Mouse (Mus musculus): Measurements from ENCODE around the gene Tmem91. TPM values are rescaled to one million over a fixed set of nuclear protein-coding genes. Genes with fewer than 3 reads are reported as not detected.

Tmem91 gene
- total and polyA plus RNA-seq, 3 experiments = 0.55 to 1.3 TPM; not detected in 1

DNA sequence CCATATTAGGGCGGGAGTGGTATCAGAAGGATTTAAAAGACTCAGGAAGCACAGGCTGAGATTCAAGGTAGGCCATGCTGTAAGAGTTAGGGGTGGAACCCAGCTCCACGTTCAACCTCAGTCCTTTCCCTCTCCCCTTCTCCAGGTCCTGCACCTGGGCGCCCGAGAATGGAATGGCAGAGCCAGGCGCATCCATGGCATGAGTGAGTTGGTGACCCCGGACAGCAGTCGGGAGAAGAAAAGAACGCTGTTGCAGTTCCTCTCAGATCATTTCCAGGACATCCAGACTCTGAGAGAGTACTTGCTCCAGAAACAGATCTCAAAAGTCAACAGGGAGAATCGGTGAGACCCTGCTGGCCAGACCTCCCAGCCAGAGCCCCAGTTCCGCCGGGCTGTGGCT, 54.2 kb downstream of the Tmem91 start:
- Histone ChIP-seq H3K79me2 (replicated peaks; ENCODE audit: control insufficient read depth, extremely low read depth, insufficient read depth, poor library complexity, severe bottlenecking) (no peaks in the 10 kb centered on the region), H3K27me3 (replicated peaks) (peaks cover 7% of the 10 kb centered on the region), H3K4me1 (ENCODE audit: control insufficient read depth in 1 of 2, insufficient read depth in 2 of 2) (peaks cover 4 to 13% of the 10 kb centered on the region in 2 experiments), H3K27ac (ENCODE audit: insufficient read depth, low read depth) (no peak overlapping the region), H3K9ac (ENCODE audit: insufficient read depth, low read depth) (no peak overlapping the region), H3K4me2 (ENCODE audit: insufficient read depth, low read depth, poor library complexity, severe bottlenecking) (no peak overlapping the region), H3K9me3 (replicated peaks; ENCODE audit: low read length) (no peaks in the 10 kb centered on the region), H3K4me3 (replicated peaks in 1 of 3; ENCODE audit: low read depth in 2 of 3, low read length in 2 of 3, poor library complexity in 1 of 3) (no peak overlapping the region), H3K36me3 (replicated peaks in 1 of 2; ENCODE audit: control insufficient read depth in 1 of 2, insufficient read depth in 1 of 2, low read length in 1 of 2) (peaks cover 24 to 54% of the 10 kb centered on the region in 2 experiments)
- in situ Hi-C loops (cut with MboI; ENCODE audit: low pct_ligation_motif_present, low pct_unique_long_range_greater_than_20kb, low sequenced_read_pairs) (no loop called here), dilution Hi-C loops (cut with MboI; ENCODE audit: extremely low pct_ligation_motif_present, extremely low pct_unique_long_range_greater_than_20kb, low sequenced_read_pairs) (no loop called here)
- no peak for DNase-seq (ENCODE audit: extremely low read depth)
- TF ChIP-seq ELF1 (IDR thresholded peaks at IDR 0.05; ENCODE audit: low read depth, low read length) = no peak
- no peak for TF ChIP-seq CHD2 (IDR thresholded peaks at IDR 0.05; ENCODE audit: low read length)
- no peak for TF ChIP-seq TCF12 (IDR thresholded peaks at IDR 0.05; ENCODE audit: low read depth, low read length)
- no peak for TF ChIP-seq MXI1 (IDR thresholded peaks at IDR 0.05; ENCODE audit: low read depth, low read length)
- TF ChIP-seq NRF1 (IDR thresholded peaks at IDR 0.05; ENCODE audit: low read depth, low read length) = no peak

DNA sequence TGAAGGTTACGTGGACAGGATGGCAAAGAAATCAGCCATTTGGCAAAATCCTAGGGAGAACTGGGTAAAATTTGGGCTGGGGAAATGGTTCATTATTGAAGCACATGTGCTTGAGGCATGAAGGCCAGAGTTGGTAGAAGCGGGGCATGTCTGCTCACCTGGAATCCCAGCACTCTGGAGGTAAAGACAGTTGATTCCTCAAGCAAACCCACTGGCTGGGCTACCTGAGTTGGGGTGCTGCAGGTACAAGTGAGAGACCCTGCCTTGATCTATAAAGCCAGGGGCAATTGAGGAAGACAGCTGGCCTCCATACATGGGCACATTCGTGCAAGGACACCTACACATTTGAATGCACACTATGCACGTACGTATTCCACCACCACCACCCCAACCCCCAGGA, 54.9 kb downstream of the Tmem91 start:
- Histone ChIP-seq H3K4me1 (ENCODE audit: control insufficient read depth in 1 of 2, insufficient read depth in 2 of 2) (peaks cover 4 to 13% of the 10 kb centered on the region in 2 experiments), H3K79me2 (replicated peaks; ENCODE audit: control insufficient read depth, extremely low read depth, insufficient read depth, poor library complexity, severe bottlenecking) (no peaks in the 10 kb centered on the region), H3K9me3 (replicated peaks; ENCODE audit: low read length) (no peaks in the 10 kb centered on the region), H3K9ac (ENCODE audit: insufficient read depth, low read depth) (peak overlapping the region; percentile 47), H3K4me3 (replicated peaks in 1 of 3; ENCODE audit: low read depth in 2 of 3, low read length in 2 of 3, poor library complexity in 1 of 3) (peak overlapping the region in 2 of 3 experiments; percentile 71 to 83), H3K27me3 (replicated peaks) (peaks cover 7% of the 10 kb centered on the region), H3K27ac (ENCODE audit: insufficient read depth, low read depth) (no peak overlapping the region), H3K36me3 (replicated peaks in 1 of 2; ENCODE audit: control insufficient read depth in 1 of 2, insufficient read depth in 1 of 2, low read length in 1 of 2) (peaks cover 22 to 48% of the 10 kb centered on the region in 2 experiments), H3K4me2 (ENCODE audit: insufficient read depth, low read depth, poor library complexity, severe bottlenecking) (peak overlapping the region; percentile 65)
- dilution Hi-C loops (cut with MboI; ENCODE audit: extremely low pct_ligation_motif_present, extremely low pct_unique_long_range_greater_than_20kb, low sequenced_read_pairs) = no loop called here
- no peak for TF ChIP-seq JUND (conservative IDR thresholded peaks at IDR 0.05; ENCODE audit: low read depth, low read length)
- no peak for TF ChIP-seq MAFK (IDR thresholded peaks at IDR 0.05; ENCODE audit: insufficient replicate concordance, low read length)
- no peak for TF ChIP-seq JUN (IDR thresholded peaks at IDR 0.05; ENCODE audit: insufficient read depth, low read depth, low read length)
- TF ChIP-seq EP300 (IDR thresholded peaks at IDR 0.05; ENCODE audit: low read length) = no peak
- TF ChIP-seq CTCF (conservative IDR thresholded peaks at IDR 0.05 in 1 of 2, IDR thresholded peaks at IDR 0.05 in 1 of 2; ENCODE audit: low read depth in 2 of 2, low read length in 2 of 2) = no peak
- TF ChIP-seq MAZ (IDR thresholded peaks at IDR 0.05; ENCODE audit: low read depth, low read length) = no peak
- TF ChIP-seq POLR2AphosphoS2 (IDR thresholded peaks at IDR 0.05; ENCODE audit: low read depth, low read length) = no peak
- TF ChIP-seq MEF2A (IDR thresholded peaks at IDR 0.05; ENCODE audit: borderline replicate concordance, low read depth, low read length) = no peak
- no peak for TF ChIP-seq NELFE (IDR thresholded peaks at IDR 0.05; ENCODE audit: low read depth, low read length)
- no peak for TF ChIP-seq RAD21 (IDR thresholded peaks at IDR 0.05; ENCODE audit: low read depth, low read length)
- TF ChIP-seq TBP (conservative IDR thresholded peaks at IDR 0.05; ENCODE audit: low read depth, low read length) = no peak
- TF ChIP-seq ELF1 (IDR thresholded peaks at IDR 0.05; ENCODE audit: low read depth, low read length) = no peak
- in situ Hi-C loops (cut with MboI; ENCODE audit: low pct_ligation_motif_present, low pct_unique_long_range_greater_than_20kb, low sequenced_read_pairs) = no loop called here
- no peak for DNase-seq (ENCODE audit: extremely low read depth)
